Comparison of ENCODE assay signal across 37 mouse cellular contexts in the genomic region with DNA sequence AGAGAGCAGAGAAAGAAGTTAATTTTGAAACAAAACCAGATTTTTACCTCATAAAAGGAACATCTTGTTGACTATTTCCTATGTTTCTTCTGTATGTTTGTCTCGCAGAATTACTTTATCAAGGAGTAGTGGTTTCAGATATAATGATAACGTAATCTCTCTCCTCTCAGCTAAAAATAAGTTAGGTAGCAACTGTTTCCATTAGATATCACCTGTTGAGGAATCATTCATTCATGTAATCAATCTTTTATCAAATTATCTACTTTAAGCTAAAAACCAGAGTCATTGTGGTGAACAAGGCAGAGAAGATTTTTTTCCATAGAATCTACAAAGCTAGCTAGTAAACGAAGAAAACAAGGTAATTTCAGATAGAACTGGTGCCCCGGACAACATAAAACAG. TPM values are rescaled to one million over a fixed set of nuclear protein-coding genes. Genes with fewer than 3 reads are reported as not detected.
"Had no signal": no experiment of that assay in that cellular context is flagged by ENCODE, and none has a peak within 500 bp of the region (broad histone marks: within the 10 kb centered on the region; RNA-seq: fewer than 3 reads in every experiment).

No protein-coding gene starts in this region.

- H3K9ac ChIP-seq: heart, embryonic 12.5 days; heart, embryonic 13.5 days; heart, embryonic 15.5 days; hindbrain, embryonic 12.5 days; hindbrain, embryonic 13.5 days; hindbrain, embryonic 14.5 days; hindbrain, embryonic 15.5 days; intestine, embryonic 15.5 days; kidney, embryonic 15.5 days had no signal

- H3K27ac ChIP-seq: heart, embryonic 13.5 days; heart, embryonic 15.5 days; hindbrain, embryonic 10.5 days; hindbrain, embryonic 12.5 days; hindbrain, embryonic 13.5 days; hindbrain, embryonic 14.5 days; hindbrain, embryonic 15.5 days; hindbrain, postnatal 0 days; intestine, embryonic 15.5 days; kidney, embryonic 15.5 days; kidney, postnatal 0 days; layer of hippocampus, adult 2 months; left cerebral cortex, adult 2 months had no signal

- DNase-seq: heart, postnatal 10 days; heart, postnatal 14 days; heart, postnatal 36 days; heart, postnatal 4 days; kidney, adult 11 months; kidney, adult 18-20 months; kidney, adult 2 months; kidney, adult 8-10 months; kidney, adult 9 months; kidney, postnatal 10 days; kidney, postnatal 14 days; kidney, postnatal 25 days; kidney, postnatal 36 days; kidney, postnatal 4 days; layer of hippocampus, adult 9-11 months; layer of hippocampus, postnatal 36 days had no signal

- H3K36me3 ChIP-seq: heart, embryonic 12.5 days; heart, embryonic 13.5 days; heart, embryonic 15.5 days; hindbrain, embryonic 10.5 days; hindbrain, embryonic 12.5 days; hindbrain, embryonic 13.5 days; hindbrain, embryonic 15.5 days; intestine, embryonic 15.5 days; kidney, embryonic 15.5 days had no signal

- H3K4me3 ChIP-seq: heart, embryonic 12.5 days; heart, embryonic 13.5 days; heart, embryonic 15.5 days; hindbrain, embryonic 10.5 days; hindbrain, embryonic 12.5 days; hindbrain, embryonic 13.5 days; hindbrain, embryonic 15.5 days; intestine, embryonic 15.5 days; kidney, embryonic 15.5 days; layer of hippocampus, adult 2 months; left cerebral cortex, adult 2 months had no signal

- H3K9me3 ChIP-seq: heart, embryonic 12.5 days; heart, embryonic 15.5 days; hindbrain, embryonic 10.5 days; hindbrain, embryonic 12.5 days; hindbrain, embryonic 13.5 days; hindbrain, embryonic 15.5 days; intestine, embryonic 15.5 days; kidney, embryonic 15.5 days had no signal

- H3K27me3 ChIP-seq: heart, embryonic 12.5 days; heart, embryonic 13.5 days; heart, embryonic 15.5 days; hindbrain, embryonic 12.5 days; hindbrain, embryonic 13.5 days; hindbrain, embryonic 15.5 days; intestine, embryonic 15.5 days; kidney, embryonic 15.5 days had no signal

- H3K4me1 ChIP-seq: heart, embryonic 12.5 days; heart, embryonic 13.5 days; heart, embryonic 15.5 days; hindbrain, embryonic 10.5 days; hindbrain, embryonic 12.5 days; hindbrain, embryonic 13.5 days; hindbrain, embryonic 15.5 days; intestine, embryonic 15.5 days; kidney, embryonic 15.5 days had no signal

RNA-seq across cellular contexts. Expression of a gene that starts 28.6 kb away (rescaled TPM):
- total RNA-seq: heart, postnatal 10 days; heart, postnatal 14 days; heart, postnatal 25 days; hindbrain, postnatal 0 days; layer of hippocampus, adult 18-20 months; layer of hippocampus, adult 2 months; layer of hippocampus, postnatal 10 days; layer of hippocampus, postnatal 14 days; left cerebral cortex, adult 18-20 months; left cerebral cortex, adult 2 months had no signal
- polyA plus RNA-seq: heart, postnatal 0 days; hindbrain, embryonic 10.5 days; hindbrain, embryonic 11.5 days; hindbrain, embryonic 13.5 days; hindbrain, embryonic 15.5 days; hindbrain, postnatal 0 days; kidney, adult 2 months had no signal
